Mouse (Mus musculus) embryonic facial prominence, embryonic 13.5 days (tissue): ENCODE measurements at regions not wholly inside any gene's neighbourhood (a gene's known extent, or its start where the extent isn't known, plus 50 kb on each side); places are given as distances from the start of the nearest gene placed in this dataset.

Experiments
- ATAC-seq: fragments of 200-750 bp; cut with Nextera tagmentation; 2 replicates; pipeline ENCODE4 v1.8.0; 2017; ENCODE audit warnings: low read depth; ENCODE audit not compliant: insufficient number of reproducible peaks, insufficient read depth, low FRiP score, low TSS enrichment
- H3K27ac ChIP-seq: fragments of 300-500 bp; sonication (generic); 2 replicates; pipeline ENCODE4 v1.5.1; 2015; ENCODE audit warnings: moderate library complexity, mild to moderate bottlenecking, inconsistent platforms
- H3K27me3 ChIP-seq: fragments of 300-500 bp; sonication (generic); 2 replicates; pipeline ENCODE4 v1.6.1; 2015; ENCODE audit warnings: mild to moderate bottlenecking, inconsistent platforms
- H3K36me3 ChIP-seq: fragments of 300-500 bp; sonication (generic); 2 replicates; pipeline ENCODE4 v1.6.1; 2015; ENCODE audit warnings: mild to moderate bottlenecking, inconsistent platforms
- H3K4me1 ChIP-seq: fragments of 300-500 bp; sonication (generic); 2 replicates; pipeline ENCODE4 v1.6.1; 2015; ENCODE audit warnings: inconsistent platforms
- H3K4me2 ChIP-seq: fragments of 300-500 bp; sonication (generic); 2 replicates; pipeline ENCODE4 v1.6.1; 2015; ENCODE audit warnings: moderate library complexity, mild to moderate bottlenecking, inconsistent platforms
- H3K4me3 ChIP-seq: fragments of 300-500 bp; sonication (generic); 2 replicates; pipeline ENCODE4 v1.5.1; 2015; ENCODE audit warnings: mild to moderate bottlenecking, inconsistent platforms
- H3K9ac ChIP-seq: fragments of 300-500 bp; sonication (generic); 2 replicates; pipeline ENCODE4 v1.6.1; 2015; ENCODE audit warnings: mild to moderate bottlenecking, inconsistent platforms
- H3K9me3 ChIP-seq: fragments of 300-500 bp; sonication (generic); 2 replicates; pipeline ENCODE4 v1.6.1; 2016; ENCODE audit warnings: inconsistent platforms
- WGBS: fragments of 180-500 bp; shearing (Covaris S2); methylation state at CpG from one replicate; pipeline ENCODE4 v1.1.7; 2015; ENCODE audit warnings: mixed read lengths; 5-methylcytosine and 5-hydroxymethylcytosine counted together

- H3K4me3 ChIP-seq, result no peak overlapping the region
- no peaks in the 10 kb centered on the region for H3K36me3 ChIP-seq
- no peak overlapping the region; the same call in 1 of the 2 replicates for H3K27ac ChIP-seq
- no peak overlapping the region for H3K9ac ChIP-seq
- no peak for ATAC-seq
- H3K4me1 ChIP-seq, result peaks cover 38% of the 10 kb centered on the region
- H3K9me3 ChIP-seq, result no peaks in the 10 kb centered on the region
- 32% methylated on average over 6 of the region's 6 CpGs for WGBS
- H3K27me3 ChIP-seq, result no peaks in the 10 kb centered on the region; the same call in 1 of the 2 replicates
- H3K4me2 ChIP-seq, result no peak overlapping the region
These were observed 94.3 kb downstream of the Tmx1 start for GRCm38 (mm10) chr12:70547199-70547598.

- H3K4me2 ChIP-seq, result no peak overlapping the region
- WGBS, result 70% methylated on average over 9 of the region's 9 CpGs
- H3K9ac ChIP-seq, result no peak overlapping the region
- no peaks in the 10 kb centered on the region for H3K36me3 ChIP-seq
- no peak overlapping the region for H3K27ac ChIP-seq
- peaks cover 18% of the 10 kb centered on the region for H3K4me1 ChIP-seq
- no peaks in the 10 kb centered on the region for H3K27me3 ChIP-seq
- no peak for ATAC-seq
- no peak overlapping the region for H3K4me3 ChIP-seq
- H3K9me3 ChIP-seq, result no peaks in the 10 kb centered on the region
These were observed 96.4 kb downstream of the Tmx1 start for GRCm38 (mm10) chr12:70549296-70549695.

GRCm38 (mm10) chr12:70553866-70554265 lies 101.0 kb downstream of the Tmx1 start:
- Histone ChIP-seq H3K27me3 (no peaks in the 10 kb centered on the region), H3K9me3 (no peaks in the 10 kb centered on the region), H3K4me2 (no peak overlapping the region), H3K4me3 (no peak overlapping the region), H3K27ac (no peak overlapping the region), H3K9ac (no peak overlapping the region), H3K4me1 (peaks cover 14% of the 10 kb centered on the region), H3K36me3 (no peaks in the 10 kb centered on the region)
- WGBS, result 62% methylated on average over 6 of the region's 6 CpGs
- ATAC-seq, result no peak

- H3K4me1 ChIP-seq, result peaks cover 14% of the 10 kb centered on the region
- no peaks in the 10 kb centered on the region for H3K9me3 ChIP-seq
- no peak for ATAC-seq
- H3K4me3 ChIP-seq, result no peak overlapping the region
- H3K27ac ChIP-seq, result no peak overlapping the region
- no peak overlapping the region for H3K4me2 ChIP-seq
- no peaks in the 10 kb centered on the region for H3K36me3 ChIP-seq
- no peaks in the 10 kb centered on the region for H3K27me3 ChIP-seq
- 76% methylated on average over 7 of the region's 7 CpGs for WGBS
- H3K9ac ChIP-seq, result no peak overlapping the region
These were observed 101.7 kb downstream of the Tmx1 start for GRCm38 (mm10) chr12:70554586-70554985.

- H3K9me3 ChIP-seq, result no peaks in the 10 kb centered on the region
- H3K4me3 ChIP-seq, result no peak overlapping the region
- no peak for ATAC-seq
- H3K9ac ChIP-seq, result no peak overlapping the region
- peaks cover 14% of the 10 kb centered on the region for H3K4me1 ChIP-seq
- 62% methylated on average over 3 of the region's 3 CpGs for WGBS
- H3K4me2 ChIP-seq, result no peak overlapping the region
- no peaks in the 10 kb centered on the region for H3K36me3 ChIP-seq
- no peak overlapping the region for H3K27ac ChIP-seq
- no peaks in the 10 kb centered on the region for H3K27me3 ChIP-seq
These were observed 102.8 kb downstream of the Tmx1 start for GRCm38 (mm10) chr12:70555723-70556122.

GRCm38 (mm10) chr12:70556820-70557219 lies 103.9 kb downstream of the Tmx1 start:
- Histone ChIP-seq H3K4me1 (peaks cover 14% of the 10 kb centered on the region), H3K4me2 (no peak overlapping the region), H3K27ac (no peak overlapping the region), H3K9me3 (no peaks in the 10 kb centered on the region), H3K4me3 (no peak overlapping the region), H3K9ac (no peak overlapping the region), H3K36me3 (no peaks in the 10 kb centered on the region), H3K27me3 (no peaks in the 10 kb centered on the region)
- 82% methylated on average over 6 of the region's 6 CpGs for WGBS
- ATAC-seq, result no peak

GRCm38 (mm10) chr12:70563446-70563845 lies 110.6 kb downstream of the Tmx1 start:
- ATAC-seq, result no peak
- Histone ChIP-seq H3K4me1 (no peaks in the 10 kb centered on the region; the same call in 1 of the 2 replicates), H3K9ac (no peak overlapping the region), H3K9me3 (no peaks in the 10 kb centered on the region), H3K4me2 (no peak overlapping the region), H3K27ac (no peak overlapping the region), H3K36me3 (no peaks in the 10 kb centered on the region), H3K27me3 (no peaks in the 10 kb centered on the region), H3K4me3 (no peak overlapping the region)
- 84% methylated on average over 4 of the region's 4 CpGs for WGBS

- Histone ChIP-seq H3K36me3 (no peaks in the 10 kb centered on the region), H3K9me3 (no peaks in the 10 kb centered on the region), H3K27ac (no peak overlapping the region), H3K4me2 (no peak overlapping the region), H3K27me3 (no peaks in the 10 kb centered on the region), H3K4me3 (no peak overlapping the region), H3K9ac (no peak overlapping the region), H3K4me1 (0 out of 2 replicates have a peak, but pooled peaks cover 4% of the 10 kb centered on the region)
- ATAC-seq, result no peak
- 75% methylated on average over 7 of the region's 7 CpGs for WGBS
These were observed 122.8 kb downstream of the Tmx1 start for GRCm38 (mm10) chr12:70575665-70576064.

- Histone ChIP-seq H3K4me2 (no peak overlapping the region), H3K27ac (no peak overlapping the region), H3K27me3 (no peaks in the 10 kb centered on the region), H3K4me3 (no peak overlapping the region), H3K4me1 (0 out of 2 replicates have a peak, but pooled peaks cover 4% of the 10 kb centered on the region), H3K9ac (no peak overlapping the region), H3K36me3 (no peaks in the 10 kb centered on the region), H3K9me3 (peaks cover 3% of the 10 kb centered on the region)
- ATAC-seq, result no peak
- WGBS, result 73% methylated on average over 4 of the region's 4 CpGs
These were observed 124.9 kb downstream of the Tmx1 start for GRCm38 (mm10) chr12:70577769-70578168.

GRCm38 (mm10) chr12:70579328-70579905 lies 126.5 kb downstream of the Tmx1 start:
- H3K27me3 ChIP-seq, result no peaks in the 10 kb centered on the region
- no peak overlapping the region for H3K4me2 ChIP-seq
- H3K9ac ChIP-seq, result no peak overlapping the region
- H3K36me3 ChIP-seq, result no peaks in the 10 kb centered on the region
- ATAC-seq, result no peak
- 86% methylated on average over 8 of the region's 8 CpGs for WGBS
- H3K4me3 ChIP-seq, result no peak overlapping the region
- peaks cover 5% of the 10 kb centered on the region for H3K9me3 ChIP-seq
- no peak overlapping the region for H3K27ac ChIP-seq
- H3K4me1 ChIP-seq, result 0 out of 2 replicates have a peak, but pooled peaks cover 4% of the 10 kb centered on the region

GRCm38 (mm10) chr12:70586181-70586580 lies 133.3 kb downstream of the Tmx1 start:
- H3K36me3 ChIP-seq, result no peaks in the 10 kb centered on the region
- peaks cover 5% of the 10 kb centered on the region for H3K9me3 ChIP-seq
- H3K4me3 ChIP-seq, result no peak overlapping the region
- 83% methylated on average over 2 of the region's 2 CpGs for WGBS
- H3K27me3 ChIP-seq, result no peaks in the 10 kb centered on the region
- no peak for ATAC-seq
- H3K4me1 ChIP-seq, result 0 out of 2 replicates have a peak, but pooled peaks cover 12% of the 10 kb centered on the region
- no peak overlapping the region for H3K9ac ChIP-seq
- H3K4me2 ChIP-seq, result no peak overlapping the region
- no peak overlapping the region for H3K27ac ChIP-seq

GRCm38 (mm10) chr12:70588234-70588633 lies 135.3 kb downstream of the Tmx1 start:
- Histone ChIP-seq H3K4me1 (0 out of 2 replicates have a peak, but pooled peaks cover 12% of the 10 kb centered on the region), H3K27me3 (no peaks in the 10 kb centered on the region)
- 30% methylated on average over 3 of the region's 3 CpGs for WGBS

More at GRCm38 (mm10) chr12:70588234-70588633, 135.3 kb downstream of the Tmx1 start:
- H3K9ac ChIP-seq, result no peak overlapping the region
- H3K4me3 ChIP-seq, result no peak overlapping the region
- H3K36me3 ChIP-seq, result no peaks in the 10 kb centered on the region
- no peak for ATAC-seq
- H3K4me2 ChIP-seq, result no peak overlapping the region
- no peak overlapping the region for H3K27ac ChIP-seq
- H3K9me3 ChIP-seq, result no peaks in the 10 kb centered on the region
